Mouse (Mus musculus): ENCODE measurements around the gene Cfap69.
"Not testable (repeated sequence)": the region's sequence is repeated elsewhere in the genome, so short reads cannot be mapped to it uniquely, and the experiment has no call there.

The Cfap69 gene

DNA sequence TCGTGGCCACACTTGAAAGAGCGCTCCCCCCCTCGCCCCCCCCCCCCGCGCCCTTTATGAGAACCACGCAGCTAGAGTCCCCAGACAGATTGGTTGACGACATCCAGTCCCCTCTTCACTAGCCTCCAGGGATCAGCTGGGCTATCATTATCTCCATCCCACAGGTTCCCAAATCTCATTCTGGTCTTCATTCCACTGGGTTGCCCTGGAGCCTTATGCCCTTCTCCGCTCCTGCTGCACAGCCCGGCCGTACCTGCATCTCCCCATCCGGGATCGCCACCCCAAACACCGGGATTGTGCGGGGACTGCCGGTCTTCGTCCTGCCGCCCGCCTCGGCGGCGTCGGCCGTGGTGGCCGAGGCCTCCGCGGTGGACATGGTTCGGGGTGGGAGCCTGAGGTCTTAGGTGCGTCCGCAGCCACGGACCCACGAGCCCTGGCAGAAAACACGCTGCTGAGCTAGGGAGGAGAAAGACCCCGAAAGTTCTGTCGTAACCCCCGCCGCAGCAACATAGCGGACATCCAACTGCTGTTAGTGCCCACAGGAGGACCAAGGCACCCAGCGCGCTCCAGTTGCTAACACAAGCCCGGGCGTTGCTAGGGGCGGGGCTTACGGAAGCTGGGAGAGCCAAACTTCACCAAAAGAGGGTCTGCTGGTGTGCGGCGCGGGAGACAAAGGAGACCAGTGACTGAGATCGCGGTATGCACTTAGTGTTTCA is at the start of gene Cfap69:
TSS of gene Cfap69 (minus strand) at position 585 of the 716 bp plus-strand sequence.
- peak; percentile 46 for DNase-seq (ENCODE audit: low spot score)

DNA sequence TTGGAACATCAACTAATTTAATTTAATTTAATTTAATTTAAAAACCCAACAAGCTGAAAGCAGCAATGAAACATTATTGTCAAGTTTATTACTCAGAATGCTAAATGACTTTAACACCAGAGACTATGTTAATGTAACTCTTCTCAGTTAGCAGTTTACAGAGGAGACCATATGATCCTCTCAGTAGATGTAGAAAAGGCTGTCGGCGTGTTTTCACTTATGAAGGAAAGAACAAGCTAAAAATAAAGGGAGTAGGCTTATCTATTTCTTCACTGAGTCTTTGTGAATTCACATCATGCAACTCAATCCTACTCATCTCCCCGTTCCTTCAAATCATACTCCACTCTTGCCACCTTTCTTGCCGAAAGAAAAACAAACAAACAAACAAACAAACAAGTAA is 47.0 kb upstream of the Cfap69 start:
- DNase-seq (ENCODE audit: low spot score), result no peak

DNA sequence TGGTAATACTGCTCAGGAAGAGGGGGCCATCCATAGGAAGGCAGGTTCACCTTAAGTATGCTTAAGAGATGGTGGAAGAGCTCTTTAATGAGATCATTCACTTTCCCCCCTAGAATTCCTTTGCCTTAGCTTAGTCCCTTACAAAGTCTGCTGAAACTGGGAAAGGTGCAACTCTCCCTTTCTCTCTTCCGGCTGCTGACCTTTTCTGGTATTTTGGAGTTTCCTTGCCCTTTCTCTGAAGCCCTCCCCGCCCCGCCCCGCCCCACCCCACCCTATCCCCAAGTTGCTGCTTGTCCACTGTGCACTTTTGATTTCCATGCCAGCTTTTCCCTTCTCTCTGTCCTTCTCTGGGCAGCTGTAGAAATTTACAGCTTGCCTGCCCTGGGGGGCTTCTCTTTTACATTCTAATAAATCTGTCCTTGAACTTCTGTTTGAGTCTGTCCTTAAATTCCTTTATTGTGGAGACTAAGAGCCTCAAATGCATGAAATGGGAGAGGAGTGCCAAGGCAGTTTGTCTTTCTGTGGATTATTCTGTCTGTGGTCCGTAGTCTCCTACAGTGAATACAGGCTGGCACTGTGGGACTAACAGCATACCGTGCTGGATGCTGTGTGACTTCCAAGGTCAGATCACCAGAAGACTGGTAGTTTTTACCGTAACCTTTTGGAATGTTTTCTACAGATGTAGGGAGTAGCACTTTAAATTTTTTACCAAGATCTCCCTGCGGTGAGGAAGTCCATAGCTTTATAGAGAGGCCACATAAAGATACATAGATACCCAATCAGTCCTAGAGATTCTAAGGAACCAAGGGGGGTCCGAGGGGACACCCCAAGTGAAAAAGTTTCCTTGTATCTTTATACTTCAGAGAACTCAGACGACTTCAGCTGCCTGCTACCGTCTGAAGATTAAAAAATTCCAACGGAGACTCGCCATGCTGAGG is 43.6 kb upstream of the Cfap69 start:
- no peak for DNase-seq (ENCODE audit: low spot score)

DNA sequence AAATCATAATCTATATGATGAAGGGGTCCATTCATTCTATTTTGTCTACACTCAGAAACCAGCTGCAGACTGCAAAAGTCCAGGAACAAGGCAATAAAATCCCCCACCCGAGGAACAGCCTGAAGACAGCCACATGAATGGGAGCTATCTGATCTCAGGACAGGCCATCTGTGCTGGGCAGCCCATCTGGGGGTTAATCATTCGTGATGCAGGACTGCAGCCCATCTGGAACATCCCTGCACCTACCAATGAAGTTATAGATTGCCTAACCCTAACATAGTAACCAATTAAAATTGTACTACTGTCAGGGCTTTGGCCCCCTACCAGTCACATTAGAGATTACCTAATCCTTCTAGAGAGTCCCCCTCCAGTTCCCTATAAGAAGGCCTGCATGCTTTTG is 41.0 kb upstream of the Cfap69 start:
- no peak for DNase-seq (ENCODE audit: low spot score)

DNA sequence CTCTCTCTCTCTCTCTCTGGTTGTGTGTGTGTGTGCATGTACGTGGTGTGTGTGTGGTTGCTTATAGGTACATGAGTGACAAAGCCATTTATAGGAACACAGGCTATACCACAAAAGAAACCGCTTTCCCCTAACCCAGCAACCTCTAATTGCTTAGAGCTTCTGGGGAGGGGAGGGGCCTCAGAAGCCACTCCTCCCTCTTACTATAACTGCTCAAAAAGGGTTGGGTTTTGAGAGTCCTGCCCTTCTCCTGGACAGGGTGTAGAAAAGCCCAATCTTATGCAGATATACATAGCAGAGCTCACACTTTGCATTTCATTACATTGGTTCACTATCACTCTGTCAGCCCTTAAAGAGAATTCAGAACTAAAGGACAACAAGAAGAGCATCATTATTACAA is 36.3 kb upstream of the Cfap69 start:
- no peak for DNase-seq (ENCODE audit: low spot score)

DNA sequence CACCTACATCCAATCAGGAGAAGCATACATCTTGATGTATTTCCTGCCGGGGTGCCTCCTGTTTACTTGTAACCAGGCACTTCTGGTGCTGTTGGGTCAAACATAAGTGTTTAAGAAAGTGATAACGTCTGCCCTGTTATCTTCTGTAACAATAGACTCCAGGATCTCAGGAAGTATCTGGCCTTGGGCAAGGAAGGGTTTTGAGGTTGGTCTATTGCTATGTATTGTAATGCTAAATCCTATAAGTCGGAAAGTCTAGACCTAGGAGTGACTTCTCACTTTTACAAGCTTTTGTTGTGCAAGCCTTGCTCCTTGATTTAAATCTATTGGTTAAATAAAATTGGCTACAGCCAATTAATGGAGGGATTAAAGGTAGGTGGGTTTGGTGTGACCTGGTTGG is 34.8 kb upstream of the Cfap69 start:
- DNase-seq (ENCODE audit: low spot score), result no peak

DNA sequence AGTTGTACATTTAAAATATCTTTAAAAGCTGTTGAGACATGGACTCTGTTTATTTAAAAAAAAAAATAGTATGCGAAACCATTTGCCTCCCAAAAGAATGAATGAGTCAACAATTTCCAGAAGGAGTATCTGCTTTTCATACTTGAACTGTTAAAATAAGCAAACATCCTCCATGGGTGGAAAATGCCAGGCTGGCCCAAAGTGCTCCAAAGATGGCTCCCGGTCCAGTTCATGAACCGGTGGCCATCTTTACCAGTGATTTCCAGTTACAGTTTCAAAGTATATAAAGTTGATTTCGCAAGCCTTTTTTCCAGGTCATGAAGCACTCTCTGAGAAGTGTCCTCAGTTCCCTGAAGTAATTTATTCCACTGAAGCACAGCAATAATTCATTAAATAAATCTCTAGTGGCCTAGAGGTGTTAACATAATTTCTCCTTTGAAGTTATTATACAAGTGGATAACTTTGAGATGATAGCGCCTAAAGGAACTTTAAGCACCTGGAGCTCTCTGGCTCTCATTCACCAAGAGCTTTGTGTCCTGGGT is 31.4 kb upstream of the Cfap69 start:
- no peak for DNase-seq (ENCODE audit: low spot score)

DNA sequence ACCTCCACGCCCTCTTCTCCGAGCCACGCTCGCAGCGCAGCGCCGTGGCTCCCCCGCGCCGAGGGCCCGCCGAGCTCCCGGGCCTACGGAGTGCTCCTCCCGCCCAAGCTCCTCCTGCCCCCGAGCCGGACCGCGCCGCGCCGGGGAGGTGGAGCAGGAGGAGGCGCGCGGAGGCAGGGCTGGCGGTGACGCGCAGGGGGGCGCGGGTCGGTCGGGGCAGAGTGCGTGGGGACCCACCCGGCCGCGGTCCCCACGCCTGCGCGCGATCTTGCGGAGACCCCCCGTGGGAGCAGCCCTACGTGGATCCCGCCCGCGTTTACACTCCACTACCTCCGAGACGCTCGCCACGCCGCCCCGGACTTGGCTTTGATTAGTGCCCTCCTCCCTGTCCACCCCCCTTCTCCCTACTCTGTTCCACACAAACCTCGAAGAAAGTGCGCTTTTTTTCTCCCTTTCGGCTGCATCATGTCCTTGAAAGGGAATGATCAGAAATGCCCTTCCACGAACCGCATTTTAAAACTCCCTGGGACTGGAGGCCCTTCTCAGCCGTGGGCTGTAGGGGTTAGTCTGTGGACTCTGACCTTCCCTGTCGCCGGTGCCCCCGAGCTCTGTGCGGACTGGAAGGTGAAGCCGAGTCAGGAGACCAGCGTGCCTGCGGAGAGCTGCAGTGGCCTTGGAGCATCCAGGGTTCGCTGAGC is 30.1 kb upstream of the Cfap69 start, which contains the start of gene Steap2:
TSS of gene Steap2 (minus strand) at position 623 of the 698 bp plus-strand sequence.
- DNase-seq (ENCODE audit: low spot score), result peak; percentile 41

DNA sequence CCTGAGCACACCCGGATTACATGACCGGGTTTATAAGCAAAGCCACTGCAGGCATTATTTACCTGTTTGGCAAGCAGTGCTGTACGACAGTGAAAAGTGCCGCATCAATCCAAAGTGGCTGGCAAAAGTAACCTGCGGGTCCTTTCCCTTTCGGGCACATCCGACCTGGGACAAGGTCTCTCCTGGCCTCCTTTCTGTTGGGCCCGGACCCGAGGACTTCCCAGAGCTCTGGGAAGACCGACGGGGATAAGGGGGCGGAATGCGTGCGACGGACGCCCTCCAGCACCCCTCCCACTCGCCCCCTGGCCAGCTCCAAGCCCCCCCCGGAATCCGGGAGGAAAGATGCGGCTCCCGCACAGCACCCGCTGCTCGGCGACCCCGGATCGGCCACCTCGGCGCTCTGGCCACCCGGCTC is 29.5 kb upstream of the Cfap69 start:
- DNase-seq (ENCODE audit: low spot score), result peak; percentile 22

DNA sequence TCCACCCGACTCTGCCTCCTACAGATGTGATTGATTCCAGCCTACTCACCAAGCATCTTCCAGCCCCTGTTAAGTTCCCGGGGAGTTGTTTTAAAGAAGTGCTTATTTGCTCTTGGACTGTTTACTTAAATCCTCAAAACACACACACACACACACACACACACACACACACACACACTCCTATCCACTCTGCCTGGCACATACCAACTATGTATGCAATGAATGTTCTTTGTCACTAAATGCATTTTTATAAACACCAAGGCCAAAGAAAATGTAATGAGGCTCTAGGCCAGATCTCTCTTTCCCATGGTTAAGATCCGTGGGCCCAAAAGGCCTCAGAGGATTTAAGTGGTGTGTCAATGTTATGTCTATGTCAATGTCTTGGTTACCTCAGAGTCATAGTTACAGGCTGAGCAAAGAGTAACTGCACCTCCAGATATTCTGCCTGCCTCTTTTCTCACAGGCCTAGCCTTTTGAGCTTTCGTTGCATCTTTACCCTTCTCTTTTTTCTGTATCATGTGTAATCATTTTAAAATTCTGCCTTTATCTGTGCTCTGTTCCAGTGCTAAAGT is 28.2 kb upstream of the Cfap69 start:
- no peak for DNase-seq (ENCODE audit: low spot score)

DNA sequence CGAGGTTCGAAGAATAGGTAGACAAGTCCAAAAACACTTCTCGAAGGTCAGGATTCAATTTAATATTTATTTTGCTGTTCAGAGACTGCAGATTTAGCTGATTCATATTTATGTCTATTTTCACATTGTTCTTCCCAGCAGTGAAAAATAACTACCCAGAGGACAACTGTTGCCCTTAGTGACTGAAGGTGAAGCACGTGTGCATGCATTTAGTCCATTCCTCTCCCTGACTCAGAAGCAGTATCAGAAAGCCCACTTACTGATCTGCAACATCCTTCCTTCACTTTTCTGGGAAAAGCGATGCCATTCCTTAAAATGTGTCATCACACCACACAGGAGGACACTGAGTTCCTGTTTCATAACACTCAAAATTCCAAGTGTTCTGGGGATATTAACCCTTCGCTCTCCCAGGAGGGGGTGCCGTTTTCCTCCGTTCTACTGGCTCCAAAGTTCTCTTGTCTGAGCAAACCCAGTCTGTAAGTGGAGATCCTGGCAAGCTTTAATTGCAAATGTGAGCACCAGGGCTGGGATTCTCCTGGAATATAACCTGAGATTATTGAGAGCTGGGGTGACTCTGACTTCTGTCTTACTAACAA is 25.0 kb upstream of the Cfap69 start:
- no peak for DNase-seq (ENCODE audit: low spot score)

DNA sequence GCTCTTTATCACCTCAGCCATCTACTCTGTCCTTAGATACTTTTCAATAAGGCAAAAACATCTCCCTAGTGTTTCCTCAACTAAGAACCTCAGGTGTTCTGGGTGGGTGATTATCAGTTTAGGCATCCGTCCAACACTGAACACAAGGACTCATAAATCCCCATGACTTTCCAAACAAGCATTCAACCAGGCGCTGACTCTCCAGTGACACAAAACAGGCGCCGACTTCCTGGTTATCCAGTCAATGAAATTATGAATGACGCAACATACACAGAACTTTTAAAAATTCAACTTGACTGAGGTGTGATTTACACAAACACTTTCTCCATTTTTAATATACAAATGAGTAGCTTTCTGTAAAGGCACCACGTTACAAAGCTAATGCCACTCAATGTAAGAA is 24.2 kb upstream of the Cfap69 start:
- no peak for DNase-seq (ENCODE audit: low spot score)

DNA sequence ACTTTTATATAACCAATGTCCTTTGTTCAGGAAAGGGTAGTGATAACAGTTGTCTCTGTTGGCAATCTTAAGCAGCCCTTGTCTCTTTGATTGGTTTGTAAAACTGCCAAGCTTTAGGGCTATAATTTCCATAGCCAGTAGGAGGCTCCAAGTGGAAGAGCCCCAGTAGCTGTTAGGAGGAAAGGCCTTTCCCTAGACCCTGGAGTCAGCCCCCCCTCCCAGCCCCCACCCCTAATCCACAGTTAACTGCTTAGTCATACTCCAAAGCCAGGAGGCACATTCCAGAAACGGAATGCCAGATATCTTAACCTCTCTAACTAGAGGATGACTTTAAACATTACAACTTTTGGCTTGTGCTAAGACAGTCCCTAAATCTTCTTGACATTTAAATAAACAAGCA is 22.9 kb upstream of the Cfap69 start:
- no peak for DNase-seq (ENCODE audit: low spot score)

DNA sequence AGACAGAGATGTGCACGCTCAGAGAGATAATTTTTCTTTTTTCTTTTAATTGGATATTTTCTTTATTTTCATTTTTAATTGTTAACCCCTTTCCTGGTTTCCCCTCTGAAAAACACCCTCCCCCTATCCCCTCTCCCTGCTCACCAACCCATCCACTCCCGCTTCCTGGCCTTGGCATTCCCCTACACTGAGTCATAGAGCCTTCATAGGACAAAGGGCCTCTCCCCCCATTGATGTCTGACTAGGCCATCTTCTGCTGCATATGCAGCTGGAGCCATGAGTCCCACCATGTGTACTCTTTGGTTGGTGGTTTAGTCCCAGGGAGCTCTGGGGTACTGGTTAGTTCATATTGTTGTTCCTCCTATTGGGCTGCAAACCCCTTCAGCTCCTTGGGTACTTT is 20.9 kb upstream of the Cfap69 start:
- DNase-seq (ENCODE audit: low spot score), result not testable (repeated sequence)

DNA sequence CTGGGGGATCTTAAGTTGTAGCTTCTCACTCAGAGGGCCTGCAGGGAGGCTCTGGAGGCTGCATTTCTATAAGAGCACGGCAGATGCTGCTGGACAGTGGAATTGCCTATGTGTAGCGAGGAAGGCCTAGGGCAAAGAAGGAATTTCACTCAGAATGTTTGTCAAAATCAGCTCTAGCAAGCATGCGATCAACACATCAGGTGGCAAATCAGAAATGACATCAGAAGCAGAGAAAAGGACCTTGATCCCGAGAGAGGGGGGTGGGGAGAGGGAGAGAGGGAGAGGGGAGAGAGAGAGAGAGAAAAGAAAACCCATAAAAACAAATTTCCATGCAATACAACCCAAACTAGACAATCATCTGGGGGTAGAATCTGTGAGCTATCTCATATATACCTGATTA is 19.3 kb upstream of the Cfap69 start:
- no peak for DNase-seq (ENCODE audit: low spot score)

DNA sequence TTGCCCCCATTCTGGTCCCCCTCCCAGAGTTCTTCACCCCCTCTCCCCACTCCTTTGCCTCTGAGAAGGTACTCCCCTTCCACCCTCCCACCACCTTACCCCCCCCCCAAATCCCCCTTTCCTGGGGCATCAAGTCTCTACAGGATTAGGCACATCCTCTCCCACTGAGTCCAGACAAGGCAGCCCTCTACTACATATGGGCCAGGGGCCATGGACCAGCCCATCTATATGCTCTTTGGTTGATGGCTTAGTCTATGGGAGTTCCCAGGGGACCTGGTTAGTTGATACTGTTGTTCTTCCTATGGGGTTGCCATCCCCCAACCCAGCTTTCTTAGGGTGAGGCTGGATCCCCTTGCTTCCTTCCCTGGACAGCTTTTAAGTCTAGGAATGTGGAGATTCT is 15.4 kb upstream of the Cfap69 start:
- DNase-seq (ENCODE audit: low spot score), result no peak

DNA sequence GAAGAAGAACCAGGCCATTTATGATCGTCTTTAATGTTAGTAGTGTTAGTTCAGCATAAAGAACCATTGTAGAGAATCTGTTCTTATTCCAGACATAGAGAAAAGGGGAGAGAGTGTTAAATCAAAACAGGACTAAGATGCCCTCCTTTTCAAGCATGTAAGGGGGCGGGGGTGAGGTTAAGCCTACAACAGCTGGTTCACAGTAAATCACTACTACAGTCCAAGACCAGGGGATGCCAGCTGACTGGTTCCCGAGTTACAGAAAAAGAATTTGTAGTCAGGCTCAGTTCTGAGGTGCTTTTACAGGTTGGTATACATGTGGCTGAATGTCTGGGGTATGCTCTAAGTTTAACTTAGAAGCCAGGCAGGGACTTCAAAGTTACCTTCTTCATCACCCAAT is 12.0 kb upstream of the Cfap69 start:
- DNase-seq (ENCODE audit: low spot score), result no peak

DNA sequence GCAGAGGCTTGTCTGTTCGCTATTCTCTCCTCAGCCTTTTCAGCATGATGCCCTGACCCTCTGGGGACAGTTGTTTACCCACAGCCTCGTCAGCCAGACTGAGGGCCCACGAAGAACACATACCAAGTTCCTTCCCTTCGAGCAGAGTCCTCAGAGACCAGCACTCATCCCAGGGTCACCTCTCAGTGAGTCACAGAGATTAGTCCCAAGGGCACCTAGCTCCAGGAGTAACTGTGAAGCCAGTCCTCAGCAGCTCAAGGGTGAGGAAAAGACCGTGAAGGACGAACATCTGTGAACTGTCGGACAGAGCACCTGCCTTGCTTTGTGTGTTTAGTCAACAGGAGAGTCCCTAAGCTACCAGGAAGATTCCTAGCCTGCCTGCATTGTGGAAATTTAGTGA is 4.9 kb upstream of the Cfap69 start:
- DNase-seq (ENCODE audit: low spot score), result no peak

DNA sequence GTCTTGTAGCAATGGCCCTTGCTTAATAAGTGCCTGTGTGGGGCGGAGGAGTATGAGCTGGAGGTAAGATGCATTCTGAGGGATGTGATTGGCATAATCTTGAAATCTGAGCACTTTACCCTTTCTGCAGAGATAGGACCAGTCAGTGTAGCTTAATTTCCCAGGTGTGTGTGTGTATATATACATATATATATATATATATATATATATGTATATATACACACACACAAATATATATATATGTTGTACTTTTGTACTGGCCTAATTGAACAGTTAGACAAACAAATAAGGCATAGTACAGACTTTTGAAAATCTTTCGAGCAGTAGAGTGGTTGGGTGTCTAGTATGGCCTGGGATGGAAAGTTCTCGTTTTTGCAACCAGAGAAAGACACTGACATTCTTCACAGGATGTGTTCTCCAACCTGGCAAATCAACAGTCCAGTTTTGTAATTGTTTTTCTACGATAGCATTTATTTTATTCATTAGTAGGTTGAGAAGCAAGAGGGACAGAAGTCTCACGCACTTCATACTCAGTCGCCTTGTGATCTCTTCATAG is 410 bp upstream of the Cfap69 start:
- no peak for DNase-seq (ENCODE audit: low spot score)

DNA sequence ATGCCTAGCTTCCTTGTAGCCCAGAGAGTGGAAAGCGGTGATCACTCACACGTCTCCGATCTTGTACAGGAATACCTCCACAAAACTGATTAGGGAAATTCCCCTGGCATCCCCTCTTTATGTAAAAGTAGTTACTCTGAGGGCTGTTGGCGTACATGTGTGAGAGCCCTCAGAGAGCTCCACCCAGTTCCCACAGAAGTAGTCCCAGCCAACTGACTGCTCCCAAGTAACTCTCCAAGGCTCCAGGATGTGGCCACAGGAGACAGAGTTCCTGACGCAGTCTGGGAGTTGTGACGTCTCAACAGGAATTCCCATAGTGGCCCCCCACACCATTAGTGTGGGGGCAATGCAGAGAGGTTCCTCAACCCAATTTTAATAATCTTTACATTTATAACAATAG is 982 bp downstream of the Cfap69 start:
- no peak for DNase-seq (ENCODE audit: low spot score)

DNA sequence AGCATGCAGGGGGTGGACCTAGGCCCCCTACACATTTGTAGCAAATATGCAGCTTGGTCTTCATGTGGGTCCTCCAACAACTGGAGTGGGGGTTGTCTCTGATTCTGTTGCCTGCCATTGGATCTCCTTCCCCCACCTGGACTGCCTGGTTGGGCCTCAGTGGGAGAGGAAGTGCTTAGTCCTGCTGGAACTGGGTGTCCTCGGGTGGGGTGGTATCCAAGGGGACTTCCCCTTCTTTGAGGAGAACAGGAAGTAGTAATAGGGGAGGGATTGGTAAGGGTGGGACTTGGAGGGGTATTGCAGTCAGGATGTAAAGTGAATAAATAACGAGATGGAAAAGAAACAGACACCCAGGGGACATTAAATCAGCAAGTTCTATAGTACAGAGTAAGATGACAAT is 5.4 kb downstream of the Cfap69 start:
- DNase-seq (ENCODE audit: low spot score), result no peak

Measured in ovary, postnatal 10 days (tissue).